Mouse (Mus musculus) limb, embryonic 11.5 days (tissue): Measurements from ENCODE around the gene Exoc7. TPM values are rescaled to one million over a fixed set of nuclear protein-coding genes. Genes with fewer than 3 reads are reported as not detected.

Source experiments
- polyA plus RNA-seq: library from polyadenylated mRNA; unstranded; fragments of >200 nt; fragmentation: Nextera tagmentation; extraction: Ambion mirVana; gene quantifications from 2 replicates; pipeline ENCODE4 v1.2.1, GENCODE M21; 2014

The Exoc7 gene
- polyA plus RNA-seq, 1 experiment from 2014 or later, result 69.5 TPM

Other genes starting within 250 kb of the Exoc7 start
- 1.1 and 1.3 TPM in 2 replicates for gene Unc13d, start 229.3 kb downstream of the Exoc7 start, polyA plus RNA-seq
- 49.3 and 52.1 TPM in 2 replicates for gene Wbp2, start 220.2 kb downstream of the Exoc7 start, polyA plus RNA-seq
- 3.7 and 4.3 TPM in 2 replicates for gene Trim47, start 180.0 kb downstream of the Exoc7 start, polyA plus RNA-seq
- gene Trim65, start 176.1 kb downstream of the Exoc7 start, polyA plus RNA-seq, result 2.2 and 2.5 TPM in 2 replicates
- gene Mrpl38, start 168.4 kb downstream of the Exoc7 start, polyA plus RNA-seq, result 110 and 111 TPM in 2 replicates
- gene Fbf1, start 139.1 kb downstream of the Exoc7 start, polyA plus RNA-seq, result 28.2 and 35.0 TPM in 2 replicates
- gene Ten1, start 108.4 kb downstream of the Exoc7 start, polyA plus RNA-seq, result 56.7 and 62.5 TPM in 2 replicates
- gene Acox1, start 108.2 kb downstream of the Exoc7 start, polyA plus RNA-seq, result 19.1 and 19.4 TPM in 2 replicates
- 1.1 and 1.2 TPM in 2 replicates for gene Evpl, start 69.2 kb downstream of the Exoc7 start, polyA plus RNA-seq
- gene Srp68, start 33.0 kb downstream of the Exoc7 start, polyA plus RNA-seq, result 88.2 and 96.9 TPM in 2 replicates
- 0.12 and 0.17 TPM in 2 replicates for gene Galr2, start 26.3 kb downstream of the Exoc7 start, polyA plus RNA-seq
- 0.09 and 0.20 TPM in 2 replicates for gene Foxj1, start 28.2 kb upstream of the Exoc7 start, polyA plus RNA-seq
- 20.8 and 23.2 TPM in 2 replicates for gene Rnf157, start 105.8 kb upstream of the Exoc7 start, polyA plus RNA-seq
- gene Ubald2, start 126.9 kb upstream of the Exoc7 start, polyA plus RNA-seq, result 82.3 and 85.4 TPM in 2 replicates
- gene Qrich2, start 159.0 kb upstream of the Exoc7 start, polyA plus RNA-seq, result 0.20 and 0.37 TPM in 2 replicates
- gene Prpsap1, start 187.0 kb upstream of the Exoc7 start, polyA plus RNA-seq, result 183 and 193 TPM in 2 replicates
- 1.3 and 1.9 TPM in 2 replicates for gene Sphk1, start 223.7 kb upstream of the Exoc7 start, polyA plus RNA-seq